Mouse (Mus musculus): ENCODE measurements around the gene Cyb5rl.

DNA sequence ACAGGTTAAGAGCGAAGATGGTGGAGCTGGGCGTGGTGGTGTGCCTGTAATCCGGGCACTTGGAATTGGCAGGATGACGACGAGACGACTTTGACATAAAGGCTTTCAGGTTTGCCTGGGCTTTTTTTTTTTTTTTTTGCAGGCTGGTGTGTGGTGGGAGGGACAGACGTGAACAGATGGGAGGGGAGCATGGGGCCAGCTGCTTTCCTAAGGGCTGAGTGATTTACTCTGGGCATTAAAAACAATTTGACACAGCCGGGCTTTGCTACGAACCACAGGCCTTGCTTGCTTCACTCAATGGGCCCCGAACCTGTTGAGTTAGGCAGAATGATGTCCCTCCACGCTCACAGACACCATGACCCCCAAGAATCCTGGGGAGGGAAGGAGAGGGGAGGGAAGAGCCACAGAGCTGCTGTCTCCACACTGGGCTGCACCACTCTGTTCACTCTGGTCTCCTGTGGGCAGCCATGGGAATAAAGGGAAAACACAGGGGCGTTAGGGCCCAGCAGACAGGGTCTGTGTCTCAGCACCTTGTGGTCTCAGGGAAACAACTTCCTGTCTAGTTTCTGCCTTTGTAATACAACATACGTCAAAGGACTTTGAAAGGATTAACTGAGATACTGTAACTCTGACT, 60.2 kb downstream of the Cyb5rl start:
- TF ChIP-seq CTCF (conservative IDR thresholded peaks at IDR 0.05; ENCODE audit: low read length) (no peak), POU5F1 (IDR thresholded peaks at IDR 0.05; ENCODE audit: borderline replicate concordance, low read length) (no peak), NANOG (IDR thresholded peaks at IDR 0.05; ENCODE audit: borderline replicate concordance, low read length) (no peak)
